Mouse (Mus musculus): Measurements from ENCODE around the gene Dhrs1.
A peak's percentile ranks its signal among the peaks of the same experiment; 100 is the strongest.

The Dhrs1 gene

DNA sequence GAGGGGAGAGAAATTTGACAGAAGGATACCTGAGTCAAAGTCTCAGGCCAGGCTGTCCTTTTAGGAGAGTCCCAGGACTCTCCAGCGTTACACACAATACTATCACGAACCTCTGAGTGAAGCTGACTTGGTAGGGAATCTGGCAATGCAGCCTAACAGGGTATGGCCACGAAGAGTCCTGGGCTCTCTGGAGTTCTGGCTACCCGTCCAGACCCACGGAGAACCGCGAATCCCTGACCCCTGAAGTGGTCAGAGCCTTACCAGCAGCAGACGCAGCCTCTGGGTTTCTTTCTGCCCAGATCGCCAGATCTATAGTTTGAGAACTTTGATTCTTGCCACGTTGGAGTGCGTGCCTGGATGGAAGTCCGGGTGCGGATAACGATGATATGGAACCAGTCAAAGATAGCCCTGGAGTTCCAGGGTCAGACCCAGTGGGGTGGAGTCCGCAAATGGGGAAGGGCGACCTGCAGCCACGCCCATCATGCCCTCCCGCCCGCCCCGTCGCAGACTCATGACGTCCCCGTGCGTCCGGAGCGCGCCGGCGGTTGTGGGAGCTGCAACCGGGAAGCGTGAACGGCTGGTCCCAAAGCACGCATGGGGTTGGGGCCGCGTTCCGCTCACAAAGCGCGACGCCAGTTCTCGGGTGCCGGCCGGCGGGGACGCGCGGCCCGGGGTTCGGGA lies at the start of gene Dhrs1, which contains the start of gene Nop9:
TSS of gene Dhrs1 (minus strand) at position 511 of the 681 bp plus-strand sequence.
TSS of gene Nop9 (plus strand) at position 514 of the 681 bp plus-strand sequence.
- peak; percentile 82 for DNase-seq (ENCODE audit: low spot score)

GRCm38 (mm10) chr14:55793946-55794345 lies 48.5 kb upstream of the Dhrs1 start:
- DNase-seq (ENCODE audit: low spot score), result peak; percentile 5

- DNase-seq (ENCODE audit: low spot score), result no peak
Measured at GRCm38 (mm10) chr14:55793461-55793860, 48.0 kb upstream of the Dhrs1 start.

- peak; percentile 38 for DNase-seq (ENCODE audit: low spot score)
Measured at GRCm38 (mm10) chr14:55788256-55789050, 43.0 kb upstream of the Dhrs1 start, which contains the start of gene Ripk3. TSS of gene Ripk3 (minus strand) at chr14:55788865.

DNA sequence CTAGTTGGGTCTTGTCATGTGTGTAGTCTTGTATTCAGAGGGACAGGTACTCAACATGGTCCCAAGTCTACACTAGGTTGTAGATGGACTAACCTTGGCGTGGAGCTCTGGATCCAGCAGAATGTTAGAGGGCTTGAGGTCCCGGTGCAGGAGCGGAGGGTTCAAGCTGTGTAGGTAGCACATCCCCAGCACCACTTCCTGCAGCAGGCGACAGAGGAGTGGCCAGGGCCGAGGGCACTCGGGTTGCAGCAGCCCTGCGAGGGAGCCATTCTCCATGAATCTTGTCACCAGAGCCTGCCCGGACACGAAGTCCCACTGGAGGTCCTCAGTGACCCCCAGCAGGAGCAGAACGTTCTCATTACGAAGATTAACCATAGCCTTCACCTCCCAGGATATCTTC lies 42.2 kb upstream of the Dhrs1 start:
- peak; percentile 2 for DNase-seq (ENCODE audit: low spot score)

DNA sequence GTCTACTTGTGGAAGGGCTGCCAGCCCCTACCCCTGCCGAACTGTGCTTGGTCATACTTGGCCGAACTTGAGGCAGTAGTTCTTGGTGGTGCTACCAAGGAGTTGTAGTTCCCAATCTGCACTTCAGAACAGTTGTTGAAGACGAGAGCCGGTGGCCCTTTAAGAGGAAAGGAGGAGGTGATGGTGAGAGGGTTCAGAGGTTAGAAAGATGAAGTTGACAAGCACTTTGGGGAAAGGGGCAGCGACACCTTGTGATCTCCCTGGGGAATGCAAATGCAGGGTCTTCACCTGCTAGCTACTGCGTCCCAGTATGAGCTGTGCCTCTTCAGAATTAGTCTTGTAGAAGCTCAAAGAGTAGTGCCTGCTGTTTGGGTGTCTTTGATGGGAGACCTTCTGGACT lies 39.7 kb upstream of the Dhrs1 start:
- peak; percentile 2 for DNase-seq (ENCODE audit: low spot score)

- peak; percentile 2 for DNase-seq (ENCODE audit: low spot score)
Measured at GRCm38 (mm10) chr14:55783958-55784235, 38.4 kb upstream of the Dhrs1 start, which contains the start of gene Adcy4. TSS of gene Adcy4 (minus strand) at chr14:55784095.

DNA sequence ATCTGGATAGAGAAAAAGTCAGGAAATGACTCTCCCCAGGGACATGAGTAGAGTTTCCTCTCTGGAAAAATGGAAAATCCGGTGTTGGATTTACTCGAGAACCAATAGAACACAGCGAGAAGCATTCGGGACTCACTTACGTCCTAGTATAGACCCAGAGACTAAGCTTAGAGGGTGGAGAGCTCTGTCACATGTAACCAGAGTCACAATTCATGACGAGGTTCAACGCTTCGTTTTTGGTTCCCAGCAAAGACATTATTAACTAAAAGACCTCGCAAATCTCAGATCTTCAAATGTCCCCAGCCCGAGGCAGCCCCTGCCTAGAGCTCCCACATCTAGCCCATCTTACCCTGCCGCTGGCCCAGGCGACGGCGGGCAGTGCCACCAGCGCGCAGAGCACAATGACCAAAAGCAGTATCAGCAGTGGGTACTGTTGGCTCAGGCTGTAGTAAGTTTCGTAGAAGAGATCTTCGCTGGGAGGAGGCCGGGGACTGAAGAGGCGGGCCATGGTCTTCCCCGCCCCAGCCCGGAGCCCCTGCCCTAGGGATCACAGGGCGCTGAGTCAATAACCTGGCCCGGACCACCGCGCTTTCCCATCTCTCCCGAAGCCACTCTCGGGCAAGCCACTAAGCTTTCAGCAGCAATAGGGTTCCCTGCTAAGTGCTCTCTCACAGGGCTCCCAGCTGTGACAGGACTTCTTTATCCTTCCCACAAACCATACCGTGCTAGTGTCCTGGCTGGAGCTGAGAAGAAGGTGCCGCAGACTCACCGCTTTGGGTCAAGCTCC lies 37.9 kb upstream of the Dhrs1 start:
- peak; percentile 11 for DNase-seq (ENCODE audit: low spot score)

- peak; percentile 2 for DNase-seq (ENCODE audit: low spot score)
Measured at GRCm38 (mm10) chr14:55782361-55782960, 37.0 kb upstream of the Dhrs1 start.

- peak; percentile 58 for DNase-seq (ENCODE audit: low spot score)
Measured at GRCm38 (mm10) chr14:55781310-55781709, 35.8 kb upstream of the Dhrs1 start.

DNA sequence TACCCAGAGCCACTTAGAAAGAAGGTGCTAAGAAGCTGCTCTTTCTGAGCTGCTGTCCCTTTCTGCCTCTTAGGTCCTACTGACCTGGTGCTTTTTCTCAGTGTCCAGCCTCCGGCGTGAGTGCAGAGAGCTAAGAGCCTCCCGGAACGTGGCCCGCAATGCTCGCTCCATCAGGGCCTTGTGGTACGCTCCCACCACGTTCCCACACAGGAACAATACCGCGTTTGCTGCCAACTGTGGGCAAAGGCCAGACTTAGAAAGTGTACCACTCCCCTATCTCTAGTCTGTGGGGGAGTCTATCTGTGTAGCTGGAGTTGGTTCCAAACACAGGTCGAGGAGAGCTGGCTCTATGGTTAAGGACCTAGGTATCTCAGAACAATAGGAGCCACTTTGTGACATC lies 35.2 kb upstream of the Dhrs1 start:
- DNase-seq (ENCODE audit: low spot score), result peak; percentile 3

DNA sequence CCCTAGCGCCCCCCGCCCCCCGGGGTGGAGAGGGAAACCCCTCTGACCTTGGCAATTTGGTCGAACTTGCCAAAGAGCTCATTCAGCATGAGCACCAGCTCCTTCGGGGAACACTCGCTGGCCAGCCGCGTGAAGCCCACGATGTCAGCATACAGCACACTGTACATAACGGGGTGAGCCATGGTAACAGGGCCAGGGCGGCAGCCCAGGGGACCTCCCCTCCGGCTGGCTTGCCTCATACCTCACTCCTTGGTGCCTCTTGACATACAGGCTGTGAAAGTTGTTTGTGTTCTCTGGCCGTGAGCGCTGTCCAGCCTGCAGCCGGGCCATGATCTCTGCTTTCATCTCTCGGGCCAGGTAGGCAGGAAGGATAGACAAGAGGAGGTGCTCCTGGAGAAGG lies 34.2 kb upstream of the Dhrs1 start:
- no peak for DNase-seq (ENCODE audit: low spot score)

DNA sequence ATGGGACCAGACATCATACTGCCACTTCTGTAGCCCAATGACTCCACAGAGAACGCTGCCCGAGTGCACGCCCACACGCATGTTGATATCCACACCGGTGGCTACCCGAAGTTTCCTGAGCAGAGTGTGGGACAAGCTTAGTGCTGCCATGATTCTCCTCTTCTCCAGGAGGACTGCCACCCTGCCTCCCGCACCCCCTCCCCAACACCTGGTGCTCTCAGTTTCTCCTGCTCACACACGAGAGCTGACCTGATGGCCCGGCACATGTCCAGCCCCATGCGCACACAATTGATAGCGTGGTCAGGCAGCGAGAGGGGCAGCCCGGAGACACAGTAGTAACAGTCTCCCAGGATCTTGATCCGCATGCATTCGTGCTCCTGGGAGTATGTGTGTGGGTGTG lies 33.2 kb upstream of the Dhrs1 start:
- no peak for DNase-seq (ENCODE audit: low spot score)

DNA sequence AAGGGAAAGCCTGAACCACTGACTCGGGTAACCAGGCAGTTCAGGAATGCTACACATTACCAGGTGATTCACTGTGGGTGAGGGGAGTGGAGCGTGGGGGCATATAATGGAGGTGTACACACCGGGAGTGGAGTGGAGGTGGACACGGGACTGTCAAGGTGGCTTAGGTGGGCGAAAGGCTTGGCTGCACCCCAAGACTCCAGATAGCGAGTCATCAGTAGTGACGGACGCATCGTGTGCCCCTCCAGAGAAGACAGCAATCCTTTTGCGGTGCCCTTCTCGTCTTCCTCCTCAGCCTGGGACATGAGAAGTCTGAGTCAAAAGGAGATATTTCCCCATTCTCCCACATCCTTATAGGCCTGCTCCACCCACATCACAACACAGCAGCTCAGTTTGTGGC lies 32.3 kb upstream of the Dhrs1 start:
- DNase-seq (ENCODE audit: low spot score), result no peak

GRCm38 (mm10) chr14:55777176-55777575 lies 31.7 kb upstream of the Dhrs1 start:
- no peak for DNase-seq (ENCODE audit: low spot score)

DNA sequence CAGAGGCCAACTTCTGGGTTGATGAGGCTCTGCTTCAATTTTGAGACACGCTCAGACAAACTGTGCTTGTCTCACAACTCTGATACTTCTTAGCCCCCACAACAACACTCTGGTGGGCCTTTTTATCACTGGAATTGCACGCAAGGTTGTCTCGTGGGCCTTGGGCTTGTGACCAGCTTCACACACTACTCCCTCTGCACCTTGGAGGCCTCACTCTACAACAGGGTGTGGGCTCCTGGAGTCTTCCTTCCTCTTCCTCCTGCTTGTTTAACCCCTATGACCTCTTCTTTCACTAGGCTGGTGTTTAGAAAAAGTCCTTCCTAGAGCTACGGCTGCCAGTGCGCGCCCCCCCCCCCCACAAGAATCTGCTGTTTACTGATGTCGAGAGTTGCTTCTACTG lies 31.2 kb upstream of the Dhrs1 start:
- no peak for DNase-seq (ENCODE audit: low spot score)

DNA sequence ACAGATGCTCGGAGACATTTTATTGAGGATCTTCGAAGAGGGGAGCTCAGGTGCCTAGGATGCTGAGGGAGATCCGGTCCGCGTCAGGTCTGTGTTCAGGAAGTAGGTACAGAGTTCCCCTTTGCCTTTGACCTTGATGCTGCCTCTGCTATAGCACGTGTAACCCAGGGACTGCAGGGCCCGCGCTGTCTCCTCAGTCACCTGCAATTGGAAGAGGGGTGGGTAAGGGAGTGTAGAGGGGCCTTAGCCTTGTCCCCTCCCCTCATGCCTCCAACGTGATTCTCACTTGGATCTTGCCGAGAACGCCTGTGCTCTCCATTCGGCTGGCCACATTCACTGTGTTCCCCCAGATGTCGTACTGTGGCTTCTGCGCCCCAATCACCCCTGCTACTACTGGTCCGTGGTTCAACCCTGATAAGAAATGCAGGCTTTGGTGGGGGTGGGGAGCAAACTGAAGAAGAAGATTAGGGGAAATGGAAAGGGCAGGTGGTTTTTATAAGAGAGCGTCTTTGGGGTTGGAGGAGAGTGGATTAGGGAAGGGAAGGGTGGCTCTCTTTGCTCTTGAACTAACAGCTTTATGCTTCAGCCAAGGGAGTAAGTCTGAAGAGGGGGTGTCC lies 23.7 kb upstream of the Dhrs1 start:
- DNase-seq (ENCODE audit: low spot score), result no peak

DNA sequence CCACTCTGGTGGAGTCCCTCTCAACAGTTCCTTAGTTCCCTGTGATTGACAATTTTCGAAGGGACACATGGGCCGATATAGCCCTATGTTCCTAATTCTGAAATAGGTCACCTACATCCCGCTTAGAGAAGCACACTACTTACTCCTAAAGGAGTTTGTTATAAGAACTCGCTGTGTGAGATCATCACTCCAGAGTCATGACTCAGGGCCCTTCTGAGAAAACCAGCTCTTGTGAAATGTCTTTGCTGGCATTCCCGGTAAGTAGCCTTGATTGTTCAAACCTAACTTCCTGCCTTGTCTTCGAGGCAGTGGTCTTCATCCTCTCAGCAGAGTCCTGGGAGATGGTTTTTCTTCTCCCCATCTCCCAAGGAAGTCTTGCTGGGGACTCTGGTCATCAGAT lies 23.1 kb upstream of the Dhrs1 start:
- no peak for DNase-seq (ENCODE audit: low spot score)

GRCm38 (mm10) chr14:55767519-55768414 lies 22.3 kb upstream of the Dhrs1 start:
- peak; percentile 59 for DNase-seq (ENCODE audit: low spot score)

GRCm38 (mm10) chr14:55765696-55766095 lies 20.2 kb upstream of the Dhrs1 start, which contains the start of gene Ltb4r1:
TSS of gene Ltb4r1 (plus strand) at chr14:55765962.
- no peak for DNase-seq (ENCODE audit: low spot score)

- DNase-seq (ENCODE audit: low spot score), result no peak
Measured at GRCm38 (mm10) chr14:55763166-55763565, 17.7 kb upstream of the Dhrs1 start.

All from urinary bladder, postnatal 25 days (tissue).